Mouse (Mus musculus): Measurements from ENCODE around the gene Nap1l4.

GRCm38 (mm10) chr7:143513763-143514415 is 35.0 kb downstream of the Nap1l4 start:
- TF ChIP-seq CHD2 (IDR thresholded peaks at IDR 0.05; ENCODE audit: low read depth, low read length) (no peak), HCFC1 (IDR thresholded peaks at IDR 0.05; ENCODE audit: borderline replicate concordance, insufficient read depth, low read length) (no peak), ZC3H11A (IDR thresholded peaks at IDR 0.05; ENCODE audit: borderline replicate concordance, low read depth, low read length) (no peak), ZNF384 (IDR thresholded peaks at IDR 0.05; ENCODE audit: low read depth, low read length) (no peak)
